Mouse (Mus musculus): Measurements from ENCODE around the gene Rad9a. TPM values are rescaled to one million over a fixed set of nuclear protein-coding genes. Genes with fewer than 3 reads are reported as not detected.

The Rad9a gene
- total RNA-seq, 4 experiments from 2014 or later, result 8.7 to 11.6 (median 9.7) TPM

- no peak for DNase-seq (ENCODE audit: low spot score in 2 of 2)
Observed at GRCm38 (mm10) chr19:4218293-4218692, 16.8 kb upstream of the Rad9a start.

- DNase-seq (ENCODE audit: low spot score in 2 of 2), result no peak
Observed at GRCm38 (mm10) chr19:4217855-4218254, 16.4 kb upstream of the Rad9a start.

GRCm38 (mm10) chr19:4217140-4217539 lies 15.7 kb upstream of the Rad9a start:
- no peak for DNase-seq (ENCODE audit: low spot score in 2 of 2)

GRCm38 (mm10) chr19:4216041-4216685 lies 14.7 kb upstream of the Rad9a start:
- DNase-seq (ENCODE audit: low spot score in 2 of 2), result no peak

GRCm38 (mm10) chr19:4215451-4215840 lies 14.0 kb upstream of the Rad9a start:
- DNase-seq (ENCODE audit: low spot score in 2 of 2), result no peak

GRCm38 (mm10) chr19:4214771-4215450 lies 13.4 kb upstream of the Rad9a start:
- no peak for DNase-seq (ENCODE audit: low spot score in 2 of 2)

GRCm38 (mm10) chr19:4214071-4214770 lies 12.8 kb upstream of the Rad9a start, which contains the start of the genes Clcf1 and AC109138.7:
TSS of gene Clcf1 (plus strand) at chr19:4214238.
TSS of gene AC109138.7 (plus strand) at chr19:4214357.
- DNase-seq (ENCODE audit: low spot score in 2 of 2), result no peak

- DNase-seq (ENCODE audit: low spot score in 2 of 2), result no peak
Observed at GRCm38 (mm10) chr19:4213524-4213974, 12.1 kb upstream of the Rad9a start.

GRCm38 (mm10) chr19:4211891-4212588 lies 10.6 kb upstream of the Rad9a start:
- DNase-seq (ENCODE audit: low spot score in 2 of 2), result no peak

- DNase-seq (ENCODE audit: low spot score in 2 of 2), result no peak
Observed at GRCm38 (mm10) chr19:4208563-4208962, 7.1 kb upstream of the Rad9a start.

- peak in 1 of 2 experiments; percentile 67 for DNase-seq (ENCODE audit: low spot score in 2 of 2)
Observed at GRCm38 (mm10) chr19:4206971-4207370, 5.5 kb upstream of the Rad9a start.

GRCm38 (mm10) chr19:4204889-4205288 lies 3.4 kb upstream of the Rad9a start:
- DNase-seq (ENCODE audit: low spot score in 2 of 2), result no peak

- DNase-seq (ENCODE audit: low spot score in 2 of 2), result no peak
Observed at GRCm38 (mm10) chr19:4203604-4204326, 2.3 kb upstream of the Rad9a start.

GRCm38 (mm10) chr19:4203148-4203547 lies 1.7 kb upstream of the Rad9a start:
- no peak for DNase-seq (ENCODE audit: low spot score in 2 of 2)

- DNase-seq (ENCODE audit: low spot score in 2 of 2), result no peak
Observed at GRCm38 (mm10) chr19:4202149-4202548, 687 bp upstream of the Rad9a start.

GRCm38 (mm10) chr19:4197180-4197579 lies 4.3 kb downstream of the Rad9a start:
- no peak for DNase-seq (ENCODE audit: low spot score in 2 of 2)

GRCm38 (mm10) chr19:4196548-4196947 lies 4.9 kb downstream of the Rad9a start:
- DNase-seq (ENCODE audit: low spot score in 2 of 2), result no peak

GRCm38 (mm10) chr19:4196048-4196447 lies 5.4 kb downstream of the Rad9a start:
- DNase-seq (ENCODE audit: low spot score in 2 of 2), result no peak

- no peak for DNase-seq (ENCODE audit: low spot score in 2 of 2)
Observed at GRCm38 (mm10) chr19:4194776-4195650, 6.4 kb downstream of the Rad9a start.

Measured in layer of hippocampus, adult 8-10 months (tissue).